Mouse (Mus musculus): ENCODE data around the gene Ppp4r3b. TPM values are rescaled to one million over a fixed set of nuclear protein-coding genes. Genes with fewer than 3 reads are reported as not detected.
A peak's percentile ranks its signal among the peaks of the same experiment; 100 is the strongest.

Gene Ppp4r3b
- polyA plus RNA-seq, 1 experiment from 2014 or later = 124 TPM

- no peak for DNase-seq (ENCODE audit: low spot score)
Measured at GRCm38 (mm10) chr11:29237364-29237763, 64.7 kb downstream of the Ppp4r3b start.

- DNase-seq (ENCODE audit: low spot score) = no peak
Measured at GRCm38 (mm10) chr11:29238047-29238446, 65.4 kb downstream of the Ppp4r3b start.

DNA sequence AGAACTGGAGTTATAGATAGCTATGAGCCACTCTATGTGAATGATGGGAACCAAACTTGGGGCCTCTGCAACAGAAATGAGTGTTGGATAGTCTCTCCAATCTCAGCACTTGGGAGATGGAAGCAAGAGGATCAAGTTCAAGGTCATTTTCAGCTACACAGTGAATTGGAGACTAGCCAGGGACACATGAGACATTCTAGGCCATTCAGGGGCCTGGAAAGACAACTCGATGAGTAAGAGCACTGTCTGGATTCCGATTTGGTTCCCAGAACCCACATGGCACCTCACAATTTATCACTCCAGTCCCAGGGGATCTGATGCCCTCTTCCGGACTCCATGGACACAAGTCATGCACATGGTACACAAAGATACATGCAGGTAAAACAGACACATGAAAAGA, 65.9 kb downstream of the Ppp4r3b start:
- DNase-seq (ENCODE audit: low spot score) = no peak

- no peak for DNase-seq (ENCODE audit: low spot score)
Measured at GRCm38 (mm10) chr11:29239353-29239752, 66.7 kb downstream of the Ppp4r3b start.

DNA sequence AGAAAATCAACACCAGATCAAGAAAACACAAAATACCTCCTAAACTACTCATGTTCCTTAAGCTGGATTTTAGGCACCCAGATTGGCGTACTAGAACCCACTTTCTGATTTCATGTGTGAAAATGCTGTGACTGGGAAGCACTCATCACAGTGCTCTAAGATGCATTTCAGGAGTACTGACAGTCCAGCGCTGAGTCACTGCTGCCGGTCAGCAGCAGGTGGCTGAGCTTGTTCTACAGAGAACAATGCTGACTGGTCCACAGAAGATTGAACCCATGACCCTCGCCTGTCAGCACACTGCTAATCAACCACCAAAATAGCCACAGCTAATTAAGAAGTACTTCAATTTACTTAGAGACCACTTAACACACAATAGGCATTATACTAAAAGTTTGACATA, 69.3 kb downstream of the Ppp4r3b start:
- DNase-seq (ENCODE audit: low spot score) = no peak

DNA sequence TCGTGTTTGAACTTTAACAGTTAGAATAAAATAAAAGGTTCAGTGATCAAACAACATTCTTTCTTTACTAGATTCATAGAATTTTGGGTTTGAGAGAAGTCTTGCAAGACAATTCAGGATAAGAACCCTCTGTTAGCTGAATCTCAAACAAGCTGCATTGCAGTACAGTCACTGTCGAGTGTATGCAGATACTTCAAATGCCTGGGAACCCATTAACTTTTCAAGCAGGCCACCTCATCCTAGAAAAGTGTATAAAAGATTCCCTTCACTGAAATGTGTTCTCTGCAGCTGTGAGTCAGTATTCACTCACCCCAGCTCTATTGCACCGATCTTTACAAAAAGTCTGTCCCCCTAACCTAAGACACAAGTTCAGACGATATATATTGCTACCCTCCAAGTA, 73.3 kb downstream of the Ppp4r3b start:
- no peak for DNase-seq (ENCODE audit: low spot score)

DNA sequence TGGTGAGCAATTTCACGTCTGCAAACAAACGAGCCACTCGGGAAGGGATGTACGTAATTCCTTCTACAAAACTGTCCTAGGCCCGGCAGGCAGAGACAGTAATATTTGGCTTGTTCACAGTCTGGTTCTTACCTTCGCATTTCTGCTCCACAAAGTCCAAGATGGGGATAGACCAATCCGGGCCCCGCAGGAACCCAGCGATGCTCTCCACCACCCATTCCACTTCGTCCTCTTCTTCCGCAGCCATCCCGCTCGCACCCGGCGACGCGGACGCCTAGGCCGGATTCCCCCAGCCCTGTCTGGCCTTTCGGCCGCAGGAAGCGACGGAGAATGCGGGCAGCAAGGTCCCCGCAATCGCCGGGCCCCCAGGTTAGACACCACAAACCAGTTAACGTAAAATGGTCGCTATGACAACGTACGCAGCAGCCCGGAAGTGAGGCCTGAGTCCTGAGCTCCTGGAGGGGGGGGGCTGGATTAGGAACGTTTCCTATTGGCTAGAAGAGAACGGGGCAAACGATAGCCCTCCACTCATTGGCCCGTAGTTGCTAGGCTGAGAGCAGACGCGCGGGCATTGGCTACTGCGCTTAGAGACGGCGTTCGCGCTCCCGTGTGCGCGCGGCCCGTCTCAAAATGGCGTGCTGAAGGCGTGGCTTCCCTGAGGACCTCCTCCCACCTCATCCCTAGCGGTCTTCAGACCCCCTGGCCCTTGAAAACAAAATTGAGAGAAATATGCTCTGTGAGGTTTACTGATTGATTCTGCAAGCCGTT, 74.4 kb downstream of the Ppp4r3b start, which contains the start of gene Cfap36:
Cfap36 (minus strand) TSS at position 527 of the 768 bp plus-strand sequence.
- DNase-seq (ENCODE audit: low spot score) = peak; percentile 97

GRCm38 (mm10) chr11:29247725-29248124, 75.0 kb downstream of the Ppp4r3b start:
- DNase-seq (ENCODE audit: low spot score) = no peak

GRCm38 (mm10) chr11:29248386-29248785, 75.7 kb downstream of the Ppp4r3b start:
- DNase-seq (ENCODE audit: low spot score) = no peak

DNA sequence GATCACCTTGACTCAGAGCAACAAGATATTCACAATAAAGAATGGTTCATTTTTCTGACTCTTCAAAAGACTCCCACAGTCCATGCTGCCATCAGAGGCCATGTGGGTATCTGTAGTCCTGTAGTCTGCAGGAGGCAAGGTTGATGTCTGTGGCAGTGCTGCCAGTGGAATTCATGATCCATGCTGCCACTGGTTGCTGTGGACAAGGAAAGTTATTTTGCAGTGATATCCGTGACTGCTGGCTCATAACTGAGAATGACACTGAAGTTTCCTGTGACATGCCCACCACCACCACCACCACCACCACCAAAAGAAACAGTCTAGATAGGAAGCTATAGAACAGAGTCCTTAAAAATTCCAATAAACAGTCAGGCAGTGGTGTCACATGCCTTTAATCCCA, 82.0 kb downstream of the Ppp4r3b start:
- DNase-seq (ENCODE audit: low spot score) = no peak

GRCm38 (mm10) chr11:29267824-29268223, 95.1 kb downstream of the Ppp4r3b start:
- no peak for DNase-seq (ENCODE audit: low spot score)

Other genes starting within 250 kb of the Ppp4r3b start
- 36.7 and 39.8 TPM in 2 replicates for gene Pnpt1, start 42.1 kb upstream of the Ppp4r3b start, polyA plus RNA-seq (2015; fragmentation: Nextera tagmentation; extraction: Ambion mirVana)
- 62.2 and 67.1 TPM in 2 replicates for gene Cfap36, start 74.5 kb downstream of the Ppp4r3b start, polyA plus RNA-seq (2015; fragmentation: Nextera tagmentation; extraction: Ambion mirVana)
- 13.5 and 17.1 TPM in 2 replicates for gene Ccdc88a, start 200.8 kb downstream of the Ppp4r3b start, polyA plus RNA-seq (2015; fragmentation: Nextera tagmentation; extraction: Ambion mirVana)

Measured in thymus, postnatal 0 days (tissue).